Mouse (Mus musculus): Measurements from ENCODE around the gene Mipol1.

DNA sequence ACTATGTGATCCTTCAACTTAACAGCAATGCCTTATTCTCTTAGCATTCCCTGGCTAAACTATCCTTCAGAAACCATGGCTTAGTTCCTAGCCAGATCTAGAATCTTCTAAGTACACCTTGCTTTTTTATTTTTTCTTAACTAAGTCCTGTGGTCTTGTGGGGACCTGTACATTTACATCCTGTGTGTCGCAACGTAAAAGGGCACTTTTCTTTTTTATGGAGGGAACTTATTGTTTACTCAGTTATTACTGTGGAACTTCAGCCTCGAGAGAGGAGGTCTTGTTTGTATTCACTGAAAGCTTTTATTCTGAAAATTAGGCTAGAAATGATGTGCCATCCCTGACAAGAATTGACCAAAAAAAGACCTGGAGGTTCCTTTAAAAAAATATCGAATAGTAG lies 298.1 kb downstream of the Mipol1 start:
- TF ChIP-seq CTCF (conservative IDR thresholded peaks at IDR 0.05; ENCODE audit: insufficient read depth, insufficient read length, low read depth, low read length) (no peak), POLR2A (IDR thresholded peaks at IDR 0.05; ENCODE audit: low read depth, low read length) (no peak)

All from kidney, adult 2 months (tissue).